Mouse (Mus musculus): ENCODE results near the gene Plekhh3.

DNA sequence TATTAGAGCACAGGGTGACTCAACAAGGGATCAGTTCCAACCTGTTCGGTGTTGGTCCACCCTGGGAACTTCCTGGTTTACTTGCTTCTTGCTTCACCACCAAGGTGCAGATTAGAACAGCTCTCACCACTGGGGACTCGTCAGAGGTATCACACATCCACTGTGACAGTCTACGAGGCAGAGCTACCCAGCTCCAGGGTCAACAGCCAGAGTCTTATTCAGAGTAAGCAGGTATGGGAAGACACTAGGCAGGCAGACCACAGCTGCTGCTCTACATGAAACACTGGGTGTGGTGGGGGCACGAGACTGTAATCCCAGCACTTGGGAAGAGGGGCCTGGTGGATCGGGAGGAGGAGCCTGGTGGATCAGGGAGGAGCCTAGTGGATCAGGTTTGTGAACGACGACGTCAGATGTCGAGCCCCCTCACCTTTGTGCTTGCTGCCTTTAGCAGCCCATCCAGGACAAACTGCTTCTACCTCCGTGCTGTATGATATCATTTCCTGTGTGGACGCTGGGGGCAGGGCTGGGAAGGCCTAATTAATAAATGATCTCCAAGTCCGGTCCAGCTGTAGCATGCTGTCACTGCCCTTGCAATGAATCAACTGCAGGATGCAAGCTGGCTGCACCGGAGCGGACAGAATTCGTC lies 32.5 kb downstream of the Plekhh3 start:
- TF ChIP-seq MAFK (IDR thresholded peaks at IDR 0.05; ENCODE audit: insufficient read depth, low read depth, low read length) (no peak), HCFC1 (IDR thresholded peaks at IDR 0.05; ENCODE audit: borderline replicate concordance, insufficient read depth, low read length) (no peak), CHD2 (IDR thresholded peaks at IDR 0.05; ENCODE audit: low read depth, low read length) (no peak), ZC3H11A (IDR thresholded peaks at IDR 0.05; ENCODE audit: borderline replicate concordance, low read depth, low read length) (no peak)

Measured in ES-E14 (cell line).